Mouse (Mus musculus) stomach, embryonic 16.5 days (tissue): Measurements from ENCODE around the gene Bahcc1. TPM values are rescaled to one million over a fixed set of nuclear protein-coding genes. Genes with fewer than 3 reads are reported as not detected.

Experiments used
- ATAC-seq: fragments of 200-750 bp; cut with Nextera tagmentation; 2 replicates; pipeline ENCODE4 v1.8.0; 2017; ENCODE audit warnings: moderate number of reproducible peaks, moderate TSS enrichment; ENCODE audit not compliant: insufficient read depth, low FRiP score
- H3K27ac ChIP-seq: fragments of 300-500 bp; sonication (generic); 2 replicates; pipeline ENCODE4 v1.5.1; 2014; ENCODE audit warnings: low read length
- H3K27me3 ChIP-seq: fragments of 300-500 bp; sonication (generic); 2 replicates; pipeline ENCODE4 v1.6.1; 2014; ENCODE audit warnings: low read length, control low read depth, mixed read lengths; ENCODE audit not compliant: control insufficient read depth, insufficient read depth
- H3K36me3 ChIP-seq: fragments of 300-500 bp; sonication (generic); 2 replicates; pipeline ENCODE4 v1.6.1; 2014; ENCODE audit warnings: low read length; ENCODE audit not compliant: control insufficient read depth, insufficient read depth
- H3K4me1 ChIP-seq: fragments of 300-500 bp; sonication (generic); 2 replicates; pipeline ENCODE4 v1.6.1; 2014; ENCODE audit warnings: low read length, control low read depth, mixed read lengths; ENCODE audit not compliant: control insufficient read depth, insufficient read depth
- H3K4me2 ChIP-seq: fragments of 300-500 bp; sonication (generic); 2 replicates; pipeline ENCODE4 v1.6.1; 2014; ENCODE audit warnings: low read depth, low read length, mixed read lengths
- H3K4me3 ChIP-seq: fragments of 300-500 bp; sonication (generic); replicated peaks from 2 replicates; pipeline ENCODE4 v1.5.1; 2014; ENCODE audit warnings: mild to moderate bottlenecking, low read length
- H3K9ac ChIP-seq: fragments of 300-500 bp; sonication (generic); 2 replicates; pipeline ENCODE4 v1.6.1; 2014; ENCODE audit warnings: low read length
- H3K9me3 ChIP-seq: fragments of 300-500 bp; sonication (generic); replicated peaks from 2 replicates; pipeline ENCODE4 v1.6.1; 2016; ENCODE audit warnings: low read length, control low read depth; ENCODE audit not compliant: control insufficient read depth
- WGBS: fragments of 180-500 bp; shearing (Covaris S2); extraction: QIAGEN DNeasy Blood & Tissue Kit; methylation state at CpG from one replicate; pipeline ENCODE4 v1.1.7; 2014; 5-methylcytosine and 5-hydroxymethylcytosine counted together
- polyA plus RNA-seq: library from polyadenylated mRNA; unstranded; fragments of >200 nt; fragmentation: Nextera tagmentation; extraction: Ambion mirVana; gene quantifications from 2 replicates; pipeline ENCODE4 v1.2.1, GENCODE M21; 2015

Bahcc1 gene
- polyA plus RNA-seq = 4.5 and 5.6 TPM in 2 replicates

GRCm38 (mm10) chr11:120232230-120233097 lies at the start of gene Bahcc1:
Bahcc1 (plus strand) TSS chr11:120232947.
- Histone ChIP-seq H3K9me3 (no peaks in the 10 kb centered on the region), H3K27me3 (no peaks in the 10 kb centered on the region), H3K4me3 (peak within 1 kb of the TSS; percentile 76), H3K4me2 (peak within 1 kb of the TSS; percentile 87), H3K9ac (peak within 1 kb of the TSS; percentile 99), H3K27ac (peak within 1 kb of the TSS; percentile 92), H3K36me3 (no peaks in the 10 kb centered on the region), H3K4me1 (peaks cover 29% of the 10 kb centered on the region)
- ATAC-seq = peak; percentile 91
- 2% methylated on average over 36 of the region's 36 CpGs for WGBS

- no peak overlapping the region for H3K4me2 ChIP-seq
- no peak; the same call in 1 of the 2 replicates for ATAC-seq
- 14% methylated on average over 1 of the region's 1 CpGs for WGBS
Observed at GRCm38 (mm10) chr11:120183180-120183579, 49.6 kb upstream of the Bahcc1 start.

GRCm38 (mm10) chr11:120183708-120184107 lies 49.0 kb upstream of the Bahcc1 start:
- H3K36me3 ChIP-seq = no peaks in the 10 kb centered on the region
- H3K9me3 ChIP-seq = no peaks in the 10 kb centered on the region
- no peaks in the 10 kb centered on the region for H3K27me3 ChIP-seq
- ATAC-seq = no peak
- peak overlapping the region; percentile 92 for H3K27ac ChIP-seq
- H3K4me1 ChIP-seq = peaks cover 37% of the 10 kb centered on the region
- H3K9ac ChIP-seq = peak overlapping the region; percentile 99
- peak overlapping the region; percentile 95; the same call in 1 of the 2 replicates for H3K4me2 ChIP-seq
- 37% methylated on average over 11 of the region's 11 CpGs for WGBS
- H3K4me3 ChIP-seq = no peak overlapping the region

More at GRCm38 (mm10) chr11:120183180-120183579, 49.6 kb upstream of the Bahcc1 start:
- Histone ChIP-seq H3K4me3 (no peak overlapping the region), H3K9me3 (no peaks in the 10 kb centered on the region), H3K4me1 (peaks cover 37% of the 10 kb centered on the region), H3K9ac (peak overlapping the region; percentile 99), H3K27me3 (no peaks in the 10 kb centered on the region), H3K27ac (peak overlapping the region; percentile 92), H3K36me3 (no peaks in the 10 kb centered on the region)

- peak overlapping the region; percentile 99 for H3K9ac ChIP-seq
- H3K4me3 ChIP-seq = peak overlapping the region; percentile 88
- H3K36me3 ChIP-seq = no peaks in the 10 kb centered on the region
- peak overlapping the region; percentile 95 for H3K4me2 ChIP-seq
- H3K27me3 ChIP-seq = no peaks in the 10 kb centered on the region
- H3K4me1 ChIP-seq = peaks cover 37% of the 10 kb centered on the region
- WGBS = 14% methylated on average over 16 of the region's 16 CpGs
- H3K9me3 ChIP-seq = no peaks in the 10 kb centered on the region
- peak overlapping the region; percentile 92 for H3K27ac ChIP-seq
- peak; percentile 39 for ATAC-seq
Observed at GRCm38 (mm10) chr11:120184371-120185315, 48.1 kb upstream of the Bahcc1 start.

GRCm38 (mm10) chr11:120185316-120186141 lies 47.2 kb upstream of the Bahcc1 start:
- Histone ChIP-seq H3K9ac (peak overlapping the region; percentile 99), H3K4me1 (peaks cover 41% of the 10 kb centered on the region)
- 4% methylated on average over 54 of the region's 54 CpGs for WGBS

GRCm38 (mm10) chr11:120186145-120186740 lies 46.5 kb upstream of the Bahcc1 start:
- ATAC-seq = no peak

More at GRCm38 (mm10) chr11:120185316-120186141, 47.2 kb upstream of the Bahcc1 start:
- ATAC-seq = no peak
- Histone ChIP-seq H3K27me3 (no peaks in the 10 kb centered on the region), H3K4me2 (peak overlapping the region; percentile 95), H3K9me3 (no peaks in the 10 kb centered on the region), H3K36me3 (no peaks in the 10 kb centered on the region), H3K4me3 (peak overlapping the region; percentile 88), H3K27ac (peak overlapping the region; percentile 92)

GRCm38 (mm10) chr11:120186821-120187235 lies 45.9 kb upstream of the Bahcc1 start:
- no peaks in the 10 kb centered on the region for H3K27me3 ChIP-seq
- no peaks in the 10 kb centered on the region for H3K36me3 ChIP-seq
- H3K27ac ChIP-seq = peak overlapping the region; percentile 69
- no peak for ATAC-seq
- H3K4me1 ChIP-seq = peaks cover 51% of the 10 kb centered on the region
- H3K9ac ChIP-seq = peak overlapping the region; percentile 99
- peak overlapping the region; percentile 88 for H3K4me3 ChIP-seq
- H3K9me3 ChIP-seq = no peaks in the 10 kb centered on the region
- peak overlapping the region; percentile 95 for H3K4me2 ChIP-seq
- WGBS = 4% methylated on average over 20 of the region's 20 CpGs

More at GRCm38 (mm10) chr11:120186145-120186740, 46.5 kb upstream of the Bahcc1 start:
- H3K4me2 ChIP-seq = peak overlapping the region; percentile 95
- peak overlapping the region; percentile 92 for H3K27ac ChIP-seq
- peak overlapping the region; percentile 88 for H3K4me3 ChIP-seq
- H3K9ac ChIP-seq = peak overlapping the region; percentile 99
- no peaks in the 10 kb centered on the region for H3K36me3 ChIP-seq
- WGBS = 11% methylated on average over 18 of the region's 18 CpGs
- H3K9me3 ChIP-seq = no peaks in the 10 kb centered on the region
- H3K27me3 ChIP-seq = no peaks in the 10 kb centered on the region
- peaks cover 46% of the 10 kb centered on the region for H3K4me1 ChIP-seq
